Mouse (Mus musculus) thymus, adult 2 months (tissue): ENCODE data around the gene Smagp. TPM values are rescaled to one million over a fixed set of nuclear protein-coding genes. Genes with fewer than 3 reads are reported as not detected.
"Not testable (repeated sequence)": the region's sequence is repeated elsewhere in the genome, so short reads cannot be mapped to it uniquely, and the experiment has no call there.

Experiments
- DNase-seq: peaks from one replicate; pipeline ENCODE4 v3.0.0; 2021
- H3K27ac ChIP-seq: fragments of 200-500 bp; 2 replicates; pipeline ENCODE4 v1.5.1; 2012; ENCODE audit warnings: low read length, control low read depth; ENCODE audit not compliant: control insufficient read depth, insufficient read depth
- H3K27me3 ChIP-seq: fragments of 200-500 bp; 2 replicates; pipeline ENCODE4 v1.6.1; 2012; ENCODE audit warnings: mild to moderate bottlenecking, low read length, moderate library complexity, mixed read lengths; ENCODE audit not compliant: control insufficient read depth, insufficient read depth
- H3K36me3 ChIP-seq: fragments of 200-500 bp; 2 replicates; pipeline ENCODE4 v1.6.1; 2012; ENCODE audit warnings: mild to moderate bottlenecking, low read length, moderate library complexity; ENCODE audit not compliant: control insufficient read depth, insufficient read depth
- H3K4me1 ChIP-seq: fragments of 200-500 bp; replicated peaks from 2 replicates; pipeline ENCODE4 v1.6.1; 2012; ENCODE audit warnings: low read length; ENCODE audit not compliant: control insufficient read depth, insufficient read depth
- H3K4me3 ChIP-seq: fragments of 200-500 bp; 2 replicates; pipeline ENCODE4 v1.5.1; 2012; ENCODE audit warnings: mild to moderate bottlenecking, low read length, control low read depth, moderate library complexity; ENCODE audit not compliant: control insufficient read depth, insufficient read depth
- CTCF ChIP-seq: fragments of 200-500 bp; IDR thresholded peaks from 2 replicates; pipeline ENCODE4 v1.5.1; 2012; ENCODE audit warnings: mild to moderate bottlenecking, control low read depth, low read length, moderate library complexity, borderline replicate concordance; ENCODE audit not compliant: control insufficient read depth, poor library complexity, insufficient read depth; ENCODE audit errors: extremely low read depth
- POLR2A ChIP-seq: fragments of 200-500 bp; IDR thresholded peaks from 2 replicates; pipeline ENCODE4 v1.6.1; 2012; ENCODE audit warnings: mild to moderate bottlenecking, low read length, control low read depth, moderate library complexity; ENCODE audit not compliant: control insufficient read depth, poor library complexity, insufficient read depth; ENCODE audit errors: extremely low read depth
- WGBS: fragments of 180-500 bp; shearing (Covaris S2); methylation state at CpG from one replicate; pipeline ENCODE4 v1.1.7; 2018; 5-methylcytosine and 5-hydroxymethylcytosine counted together
- polyA plus RNA-seq: library from polyadenylated mRNA; depleted of rRNA; stranded (reverse); fragments of >200 nt; gene quantifications from 2 replicates; pipeline ENCODE4 v1.2.3, GENCODE M21; 2012

Gene Smagp
- polyA plus RNA-seq, 1 experiment = 11.0 TPM

- H3K27ac ChIP-seq = no peak overlapping the region
- TF ChIP-seq POLR2A (no peak), CTCF (no peak)
- 97% methylated on average over 9 of the region's 9 CpGs for WGBS
- DNase-seq = no peak
- no peak overlapping the region for H3K4me3 ChIP-seq
- no peaks in the 10 kb centered on the region for H3K27me3 ChIP-seq
- H3K36me3 ChIP-seq = peaks cover 10% of the 10 kb centered on the region
- H3K4me1 ChIP-seq = peaks cover 14% of the 10 kb centered on the region
Measured at GRCm38 (mm10) chr15:100623754-100624153, 13.0 kb downstream of the Smagp start.

- 30% methylated on average over 7 of the region's 7 CpGs for WGBS
- TF ChIP-seq CTCF (no peak), POLR2A (no peak)
- Histone ChIP-seq H3K4me1 (peaks cover 14% of the 10 kb centered on the region), H3K4me3 (no peak overlapping the region), H3K27me3 (no peaks in the 10 kb centered on the region), H3K27ac (no peak overlapping the region), H3K36me3 (peaks cover 21% of the 10 kb centered on the region)
- DNase-seq = no peak
Measured at GRCm38 (mm10) chr15:100622164-100622563, 14.6 kb downstream of the Smagp start.

GRCm38 (mm10) chr15:100621671-100622070, 15.1 kb downstream of the Smagp start:
- DNase-seq, H3K4me3 ChIP-seq, H3K27ac ChIP-seq, H3K27me3 ChIP-seq: not testable (repeated sequence)
- peaks cover 21% of the 10 kb centered on the region for H3K36me3 ChIP-seq
- WGBS = 54% methylated on average over 9 of the region's 9 CpGs
- peaks cover 15% of the 10 kb centered on the region for H3K4me1 ChIP-seq

- no peak for TF ChIP-seq CTCF
- no peak for TF ChIP-seq POLR2A
- H3K27ac ChIP-seq = no peak overlapping the region
- WGBS = 65% methylated on average over 7 of the region's 7 CpGs
- no peaks in the 10 kb centered on the region for H3K27me3 ChIP-seq
- peaks cover 21% of the 10 kb centered on the region for H3K36me3 ChIP-seq
- DNase-seq = no peak
- peaks cover 24% of the 10 kb centered on the region for H3K4me1 ChIP-seq
- no peak overlapping the region for H3K4me3 ChIP-seq
Measured at GRCm38 (mm10) chr15:100619200-100619599, 17.5 kb downstream of the Smagp start.

GRCm38 (mm10) chr15:100616221-100616620, 20.5 kb downstream of the Smagp start:
- WGBS = 1% methylated on average over 19 of the region's 19 CpGs
- H3K4me1 ChIP-seq = peaks cover 18% of the 10 kb centered on the region
- DNase-seq = no peak
- peaks cover 21% of the 10 kb centered on the region for H3K36me3 ChIP-seq
- H3K4me3 ChIP-seq = peak overlapping the region; percentile 61
- H3K27me3 ChIP-seq = no peaks in the 10 kb centered on the region
- no peak for TF ChIP-seq POLR2A
- no peak for TF ChIP-seq CTCF
- peak overlapping the region; percentile 25; the same call in 1 of the 2 replicates for H3K27ac ChIP-seq

GRCm38 (mm10) chr15:100615825-100616220, 20.9 kb downstream of the Smagp start:
- peaks cover 18% of the 10 kb centered on the region for H3K4me1 ChIP-seq
- peak; percentile 82 for DNase-seq
- H3K4me3 ChIP-seq = peak overlapping the region; percentile 61
- under 1% methylated on average over 42 of the region's 43 CpGs for WGBS
- TF ChIP-seq CTCF (no peak), POLR2A (peak; percentile 47; the same call in 1 of the 2 replicates)
- peak overlapping the region; percentile 55; the same call in 1 of the 2 replicates for H3K27ac ChIP-seq
- H3K27me3 ChIP-seq = no peaks in the 10 kb centered on the region
- H3K36me3 ChIP-seq = peaks cover 19% of the 10 kb centered on the region

- peak within 1 kb of the TSS; percentile 55 for H3K27ac ChIP-seq
- peak; percentile 99 for DNase-seq
- H3K4me1 ChIP-seq = peaks cover 18% of the 10 kb centered on the region
- H3K27me3 ChIP-seq = no peaks in the 10 kb centered on the region
- TF ChIP-seq CTCF (0 out of 2 replicates have a peak, but pooled peaks have one; percentile 25), POLR2A (peak; percentile 87)
- H3K36me3 ChIP-seq = peaks cover 16% of the 10 kb centered on the region
- under 1% methylated on average over 97 of the region's 99 CpGs for WGBS
- peak within 1 kb of the TSS; percentile 66 for H3K4me3 ChIP-seq
Measured at GRCm38 (mm10) chr15:100614996-100615824, 21.5 kb downstream of the Smagp start, which contains the start of gene Dazap2. Gene Dazap2, plus strand, starts transcription at chr15:100615349.
